Mouse (Mus musculus) cerebellum, adult 2 months (tissue): Measurements from ENCODE around the gene Cltc.

Experiments used
- CTCF ChIP-seq: fragments of 200-500 bp; IDR thresholded peaks from 2 replicates; pipeline ENCODE4 v1.5.1; 2011; ENCODE audit warnings: low read depth, mild to moderate bottlenecking, control low read depth, low read length, moderate library complexity, borderline replicate concordance; ENCODE audit not compliant: insufficient read depth
- POLR2A ChIP-seq: fragments of 200-500 bp; IDR thresholded peaks from 2 replicates; pipeline ENCODE4 v1.6.1; 2011; ENCODE audit warnings: low read length, control low read depth, borderline replicate concordance; ENCODE audit not compliant: insufficient read depth

GRCm38 (mm10) chr11:86745634-86746404 lies 11.5 kb downstream of the Cltc start:
- TF ChIP-seq POLR2A: no peak
- TF ChIP-seq CTCF: no peak
